9 mouse cellular contexts compared by ENCODE assay signal in genomic region chr11:118345693-118346092, GRCm38 (mm10). TPM values are rescaled to one million over a fixed set of nuclear protein-coding genes. Genes with fewer than 3 reads are reported as not detected.
DNase-seq lines count a peak whose midpoint lies in the region; ATAC-seq and TF ChIP-seq lines count a peak whose summit lies in the region.
"Had no signal": no experiment of that assay in that cellular context is flagged by ENCODE, and none has a peak within 500 bp of the region (broad histone marks: within the 10 kb centered on the region; RNA-seq: fewer than 3 reads in every experiment).

No protein-coding gene starts in this region.

- H3K4me2 ChIP-seq in heart, embryonic 14.5 days (ENCODE audit: low read length), result no peak overlapping the region
- H3K4me2 ChIP-seq in embryonic facial prominence, embryonic 14.5 days (ENCODE audit: low read depth, low read length), result peak overlapping the region; percentile 9
- no peak overlapping the region for H3K4me2 ChIP-seq in intestine, embryonic 15.5 days (replicated peaks)

- no peak overlapping the region for H3K4me3 ChIP-seq in heart, embryonic 14.5 days (ENCODE audit: control insufficient read depth in 1 of 2, insufficient read depth in 1 of 2, low read depth in 1 of 2, low read length in 2 of 2)
- no peak overlapping the region for H3K4me3 ChIP-seq in lung, adult 2 months (replicated peaks; ENCODE audit: extremely low read depth, low read depth, low read length)
- no peak overlapping the region for H3K4me3 ChIP-seq in embryonic facial prominence, embryonic 14.5 days (ENCODE audit: low read depth, low read length)
- no peak overlapping the region for H3K4me3 ChIP-seq in intestine, embryonic 15.5 days (replicated peaks)
- H3K4me3 ChIP-seq: megakaryocyte, embryonic 14.5 days had no signal

- no peak for TF ChIP-seq CTCF in lung, adult 2 months (IDR thresholded peaks at IDR 0.05; ENCODE audit: insufficient read depth, low read length)

- TF ChIP-seq POLR2A in lung, adult 2 months (IDR thresholded peaks at IDR 0.05; ENCODE audit: borderline replicate concordance, extremely low read depth, low read depth, low read length), result no peak

- no peak for DNase-seq in heart, adult 11 months
- peak; percentile 44 for DNase-seq in lung, postnatal 14 days
- no peak for DNase-seq in lung, adult 2 months
- DNase-seq in embryonic facial prominence, embryonic 14.5 days (ENCODE audit: low spot score), result peak; percentile 89
- no peak for DNase-seq in left cerebral cortex, postnatal 25 days (ENCODE audit: low spot score in 2 of 2)
- no peak for DNase-seq in gastrocnemius, postnatal 36 days

- H3K9me3 ChIP-seq in heart, embryonic 14.5 days (ENCODE audit: control insufficient read depth, low read length), result no peaks in the 10 kb centered on the region
- H3K9me3 ChIP-seq in embryonic facial prominence, embryonic 14.5 days (ENCODE audit: control insufficient read depth, low read length), result no peaks in the 10 kb centered on the region
- no peaks in the 10 kb centered on the region for H3K9me3 ChIP-seq in intestine, embryonic 15.5 days
- H3K9me3 ChIP-seq: megakaryocyte, embryonic 14.5 days had no signal

- H3K36me3 ChIP-seq in heart, embryonic 14.5 days (ENCODE audit: control insufficient read depth, insufficient read depth, low read length), result no peaks in the 10 kb centered on the region
- H3K36me3 ChIP-seq in embryonic facial prominence, embryonic 14.5 days (ENCODE audit: control insufficient read depth, insufficient read depth, low read length), result no peaks in the 10 kb centered on the region
- H3K36me3 ChIP-seq in intestine, embryonic 15.5 days, result no peaks in the 10 kb centered on the region

- 23% methylated on average over 4 of the region's 4 CpGs for WGBS in heart, embryonic 14.5 days
- WGBS in lung, adult 2 months, result 37% methylated on average over 4 of the region's 4 CpGs
- WGBS in embryonic facial prominence, embryonic 14.5 days, result 18% methylated on average over 4 of the region's 4 CpGs
- WGBS in intestine, embryonic 15.5 days, result 34% methylated on average over 4 of the region's 4 CpGs

- H3K9ac ChIP-seq in heart, embryonic 14.5 days (ENCODE audit: low read length), result no peak overlapping the region
- 0 out of 2 replicates have a peak overlapping the region, but pooled peaks have one; percentile 19 for H3K9ac ChIP-seq in embryonic facial prominence, embryonic 14.5 days (ENCODE audit: low read depth, low read length)
- peak overlapping the region; percentile 1; the same call in 1 of the 2 replicates for H3K9ac ChIP-seq in intestine, embryonic 15.5 days

- no peaks in the 10 kb centered on the region for H3K27me3 ChIP-seq in heart, embryonic 14.5 days (ENCODE audit: control insufficient read depth, insufficient read depth, low read length)
- no peaks in the 10 kb centered on the region for H3K27me3 ChIP-seq in embryonic facial prominence, embryonic 14.5 days (replicated peaks; ENCODE audit: control insufficient read depth, insufficient read depth, low read length)
- no peaks in the 10 kb centered on the region for H3K27me3 ChIP-seq in intestine, embryonic 15.5 days (replicated peaks)

- intact Hi-C loops in left cerebral cortex, postnatal 25 days (cut with DNase I), result no loop called here
- intact Hi-C loops in gastrocnemius, postnatal 36 days (cut with DNase I), result no loop called here

- H3K27ac ChIP-seq in heart, embryonic 14.5 days (replicated peaks in 1 of 2; ENCODE audit: control insufficient read depth in 1 of 2, insufficient read depth in 1 of 2, low read depth in 2 of 2, low read length in 2 of 2), result peak overlapping the region in 1 of 2 experiments; percentile 16; a peak in 1 of 4 replicates
- peak overlapping the region; percentile 19 for H3K27ac ChIP-seq in embryonic facial prominence, embryonic 14.5 days (replicated peaks; ENCODE audit: low read depth, low read length)
- 0 out of 2 replicates have a peak overlapping the region, but pooled peaks have one; percentile 33 for H3K27ac ChIP-seq in intestine, embryonic 15.5 days

- 0 out of 2 replicates have a peak, but pooled peaks have one; percentile 18 for ATAC-seq in heart, embryonic 14.5 days (ENCODE audit: insufficient number of reproducible peaks, insufficient read depth, low FRiP score, low read depth)
- peak; percentile 73 for ATAC-seq in embryonic facial prominence, embryonic 14.5 days (ENCODE audit: low read depth)
- ATAC-seq in intestine, embryonic 15.5 days, result 0 out of 2 replicates have a peak, but pooled peaks have one; percentile 50

- peaks cover 39 to 44% of the 10 kb centered on the region in 2 experiments for H3K4me1 ChIP-seq in heart, embryonic 14.5 days (ENCODE audit: control insufficient read depth in 2 of 2, insufficient read depth in 2 of 2, low read length in 2 of 2)
- peaks cover 21% of the 10 kb centered on the region for H3K4me1 ChIP-seq in lung, adult 2 months (ENCODE audit: control insufficient read depth, insufficient read depth, low read length)
- H3K4me1 ChIP-seq in embryonic facial prominence, embryonic 14.5 days (ENCODE audit: control insufficient read depth, insufficient read depth, low read length), result peaks cover 35% of the 10 kb centered on the region
- peaks cover 48% of the 10 kb centered on the region for H3K4me1 ChIP-seq in intestine, embryonic 15.5 days (replicated peaks)

RNA-seq across cellular contexts. Expression of gene Cep295nl, which starts 3.4 kb away (rescaled TPM):
- polyA plus RNA-seq in heart, embryonic 14.5 days (2014; fragmentation: Nextera tagmentation; extraction: Ambion mirVana), result 0.28 and 0.45 TPM in 2 replicates
- 0.28 and 0.32 TPM in 2 replicates for polyA plus RNA-seq in lung, adult 2 months (2012; rRNA removed)
- polyA plus RNA-seq in embryonic facial prominence, embryonic 14.5 days (2014; fragmentation: Nextera tagmentation; extraction: Ambion mirVana), result 0.63 and 1.2 TPM in 2 replicates
- polyA plus RNA-seq in intestine, embryonic 15.5 days (2015; fragmentation: Nextera tagmentation; extraction: Ambion mirVana), result 0.23 and 0.24 TPM in 2 replicates
- 1 to 10 TPM in 1 of 2 experiments, under 1 TPM in 1; 0.66 to 1.2 TPM for total RNA-seq in left cerebral cortex, postnatal 25 days (2021)
- total RNA-seq in gastrocnemius, postnatal 36 days (2021), result 1 to 10 TPM; 1.2 to 1.3 TPM

RNA-seq across cellular contexts. Expression of gene Timp2, which starts 9.8 kb away (rescaled TPM):
- polyA plus RNA-seq in heart, embryonic 14.5 days (2014; fragmentation: Nextera tagmentation; extraction: Ambion mirVana), result 87.6 and 99.2 TPM in 2 replicates
- 353 and 397 TPM in 2 replicates for polyA plus RNA-seq in lung, adult 2 months (2012; rRNA removed)
- polyA plus RNA-seq in embryonic facial prominence, embryonic 14.5 days (2014; fragmentation: Nextera tagmentation; extraction: Ambion mirVana), result 182 and 196 TPM in 2 replicates
- polyA plus RNA-seq in intestine, embryonic 15.5 days (2015; fragmentation: Nextera tagmentation; extraction: Ambion mirVana), result 58.8 and 60.2 TPM in 2 replicates
- total RNA-seq in left cerebral cortex, postnatal 25 days (2021), result 100 to 1,000 TPM; 254 to 273 TPM
- total RNA-seq in gastrocnemius, postnatal 36 days (2021), result 10 to 100 TPM; 73.9 to 92.0 TPM

RNA-seq across cellular contexts. Expression of gene Usp36, which starts 55.6 kb away (rescaled TPM):
- 9.1 and 11.5 TPM in 2 replicates for polyA plus RNA-seq in heart, embryonic 14.5 days (2014; fragmentation: Nextera tagmentation; extraction: Ambion mirVana)
- 18.2 and 19.0 TPM in 2 replicates for polyA plus RNA-seq in lung, adult 2 months (2012; rRNA removed)
- polyA plus RNA-seq in embryonic facial prominence, embryonic 14.5 days (2014; fragmentation: Nextera tagmentation; extraction: Ambion mirVana), result 15.9 and 16.1 TPM in 2 replicates
- polyA plus RNA-seq in intestine, embryonic 15.5 days (2015; fragmentation: Nextera tagmentation; extraction: Ambion mirVana), result 16.8 and 19.7 TPM in 2 replicates
- total RNA-seq in left cerebral cortex, postnatal 25 days (2021), result 10 to 100 TPM; 23.5 to 29.6 TPM
- total RNA-seq in gastrocnemius, postnatal 36 days (2021), result 10 to 100 TPM; 11.1 to 14.7 TPM

RNA-seq across cellular contexts. Expression of gene Lgals3bp, which starts 56.2 kb away (rescaled TPM):
- 7.2 and 12.7 TPM in 2 replicates for polyA plus RNA-seq in heart, embryonic 14.5 days (2014; fragmentation: Nextera tagmentation; extraction: Ambion mirVana)
- 259 and 311 TPM in 2 replicates for polyA plus RNA-seq in lung, adult 2 months (2012; rRNA removed)
- 11.8 and 14.2 TPM in 2 replicates for polyA plus RNA-seq in embryonic facial prominence, embryonic 14.5 days (2014; fragmentation: Nextera tagmentation; extraction: Ambion mirVana)
- polyA plus RNA-seq in intestine, embryonic 15.5 days (2015; fragmentation: Nextera tagmentation; extraction: Ambion mirVana), result 153 and 171 TPM in 2 replicates
- total RNA-seq in left cerebral cortex, postnatal 25 days (2021), result 10 to 100 TPM; 14.2 to 15.2 TPM
- total RNA-seq in gastrocnemius, postnatal 36 days (2021), result 10 to 100 TPM; 13.0 to 19.2 TPM

Comparison
In these comparisons a context has a peak if more than half of its experiments do, and no peak if none do; other contexts are left out.
1. DNase-seq: peak in lung, postnatal 14 days (single experiment) and embryonic facial prominence, embryonic 14.5 days (single experiment); none in heart, adult 11 months (single experiment), lung, adult 2 months (single experiment), left cerebral cortex, postnatal 25 days (0 of 2) and gastrocnemius, postnatal 36 days (0 of 2).
2. ATAC-seq: peak in every context shown above with its lines; median percentile 73 in embryonic facial prominence, embryonic 14.5 days; 50 in intestine, embryonic 15.5 days; 18 in heart, embryonic 14.5 days.